Mouse (Mus musculus): ENCODE measurements at regions not wholly inside any gene's neighbourhood (a gene's known extent, or its start where the extent isn't known, plus 50 kb on each side); places are given as distances from the start of the nearest gene placed in this dataset.

DNA sequence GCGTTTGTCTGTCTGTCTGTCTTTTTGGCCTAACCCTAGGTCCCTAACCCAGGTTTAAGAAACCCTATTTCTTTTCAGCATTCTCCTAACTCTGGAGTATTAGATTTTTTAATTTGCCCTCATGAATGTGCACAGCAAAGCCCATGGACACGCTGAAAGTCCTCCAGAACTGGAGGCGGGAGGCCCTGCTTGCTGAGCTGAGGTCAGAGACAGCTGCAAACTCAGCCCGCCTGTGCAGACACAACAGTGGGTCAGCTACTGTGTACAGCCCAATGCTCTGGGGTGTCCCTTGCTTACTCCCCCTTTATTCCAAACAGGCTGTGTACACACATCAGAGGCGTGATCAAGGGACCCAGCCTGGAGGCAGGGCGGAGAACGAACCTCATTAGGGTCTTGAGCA is 76.8 kb downstream of the Cd83 start:
- no peak for TF ChIP-seq CTCF (conservative IDR thresholded peaks at IDR 0.05; ENCODE audit: low read length)
- TF ChIP-seq NANOG (IDR thresholded peaks at IDR 0.05; ENCODE audit: borderline replicate concordance, low read length) = no peak
- TF ChIP-seq POU5F1 (IDR thresholded peaks at IDR 0.05; ENCODE audit: borderline replicate concordance, low read length) = no peak

Measured in E14TG2a.4 (cell line).